Mouse (Mus musculus) cerebellum, adult (tissue): ENCODE results near the gene Fosb.

Experiments
- ATAC-seq: cut with Nextera tagmentation; 2 replicates; pipeline ENCODE4 v1.9.2; 2017; ENCODE audit warnings: mild to moderate bottlenecking, moderate library complexity, mixed read lengths; ENCODE audit not compliant: insufficient number of reproducible peaks, low FRiP score, low TSS enrichment

Gene Fosb

DNA sequence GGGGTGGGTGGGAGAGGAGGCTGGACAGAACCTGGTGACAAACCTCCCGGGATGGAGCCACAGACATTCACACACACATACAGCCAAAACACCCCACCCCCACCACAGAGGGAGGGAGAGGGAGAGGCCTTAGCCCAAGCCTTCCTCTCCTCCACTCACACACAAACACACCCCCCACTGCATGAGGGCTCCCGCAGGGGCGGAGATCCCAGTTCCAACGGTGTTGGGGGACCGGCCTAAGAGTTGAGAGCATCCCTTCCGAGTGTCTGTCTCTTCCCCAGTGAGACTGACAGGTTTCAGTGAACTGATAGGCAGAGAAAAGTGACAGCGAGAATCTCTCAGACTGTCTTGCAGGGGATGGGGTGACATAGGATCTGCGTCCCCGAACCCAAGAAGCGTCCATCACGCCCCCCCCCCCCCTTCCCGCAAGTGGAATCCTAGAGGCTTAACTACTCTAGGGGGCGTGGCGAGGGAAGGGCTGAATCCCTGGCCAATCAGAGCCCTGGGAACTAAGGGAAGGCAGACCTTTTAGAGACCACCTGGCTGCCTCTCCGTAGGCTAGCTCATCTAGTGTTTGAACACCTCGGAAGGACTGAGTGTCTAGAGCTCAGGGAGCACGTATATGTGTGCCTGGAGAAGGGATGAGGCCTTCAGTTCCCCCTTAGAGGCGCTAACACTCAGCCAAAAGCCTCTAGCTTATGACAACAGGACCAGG lies 2.0 kb downstream of the Fosb start:
- peak; percentile 42; the same call in 1 of the 2 replicates for ATAC-seq

DNA sequence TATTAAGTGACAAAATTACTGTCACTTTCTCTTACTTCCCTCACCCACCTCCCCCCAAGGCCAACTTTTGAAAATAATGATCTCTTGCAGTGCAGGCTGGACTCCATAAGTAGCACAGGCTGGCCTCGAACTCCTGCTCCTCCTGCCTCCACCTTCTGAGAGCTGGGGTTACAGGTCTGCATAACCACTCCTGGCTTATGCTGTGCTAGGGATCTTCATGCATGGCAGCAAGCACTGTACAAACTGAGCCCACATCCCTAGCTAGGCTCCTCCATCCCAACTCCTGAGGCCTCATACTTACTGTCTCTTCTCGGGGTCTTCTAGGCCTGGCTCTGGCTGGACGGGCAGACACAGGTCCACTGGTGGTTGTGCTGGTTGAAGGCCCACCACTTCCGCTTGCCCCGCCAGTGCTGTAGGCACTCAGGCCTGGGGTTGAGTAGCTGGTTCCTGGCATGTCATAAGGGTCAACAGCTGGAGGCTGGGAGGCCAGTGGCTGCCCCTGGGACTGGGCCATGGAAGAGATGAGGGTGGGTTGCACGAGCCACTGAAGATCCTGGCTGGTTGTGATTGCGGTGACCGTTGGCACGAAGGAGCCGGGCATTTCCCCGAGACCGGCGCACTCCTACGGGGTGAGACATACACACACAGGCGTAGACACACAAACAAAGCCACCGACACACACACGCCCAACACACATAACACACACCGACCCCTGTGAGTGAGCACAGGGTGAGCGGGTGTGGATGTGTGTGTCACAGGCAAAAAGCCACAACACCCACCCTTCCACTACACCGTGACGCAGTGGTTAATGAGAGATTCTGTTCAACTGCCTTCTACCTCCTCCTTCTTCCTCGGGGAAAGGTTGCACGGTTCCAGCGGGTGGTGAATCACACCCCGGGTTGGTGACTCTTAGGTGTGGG lies 2.8 kb downstream of the Fosb start:
- ATAC-seq, result no peak

DNA sequence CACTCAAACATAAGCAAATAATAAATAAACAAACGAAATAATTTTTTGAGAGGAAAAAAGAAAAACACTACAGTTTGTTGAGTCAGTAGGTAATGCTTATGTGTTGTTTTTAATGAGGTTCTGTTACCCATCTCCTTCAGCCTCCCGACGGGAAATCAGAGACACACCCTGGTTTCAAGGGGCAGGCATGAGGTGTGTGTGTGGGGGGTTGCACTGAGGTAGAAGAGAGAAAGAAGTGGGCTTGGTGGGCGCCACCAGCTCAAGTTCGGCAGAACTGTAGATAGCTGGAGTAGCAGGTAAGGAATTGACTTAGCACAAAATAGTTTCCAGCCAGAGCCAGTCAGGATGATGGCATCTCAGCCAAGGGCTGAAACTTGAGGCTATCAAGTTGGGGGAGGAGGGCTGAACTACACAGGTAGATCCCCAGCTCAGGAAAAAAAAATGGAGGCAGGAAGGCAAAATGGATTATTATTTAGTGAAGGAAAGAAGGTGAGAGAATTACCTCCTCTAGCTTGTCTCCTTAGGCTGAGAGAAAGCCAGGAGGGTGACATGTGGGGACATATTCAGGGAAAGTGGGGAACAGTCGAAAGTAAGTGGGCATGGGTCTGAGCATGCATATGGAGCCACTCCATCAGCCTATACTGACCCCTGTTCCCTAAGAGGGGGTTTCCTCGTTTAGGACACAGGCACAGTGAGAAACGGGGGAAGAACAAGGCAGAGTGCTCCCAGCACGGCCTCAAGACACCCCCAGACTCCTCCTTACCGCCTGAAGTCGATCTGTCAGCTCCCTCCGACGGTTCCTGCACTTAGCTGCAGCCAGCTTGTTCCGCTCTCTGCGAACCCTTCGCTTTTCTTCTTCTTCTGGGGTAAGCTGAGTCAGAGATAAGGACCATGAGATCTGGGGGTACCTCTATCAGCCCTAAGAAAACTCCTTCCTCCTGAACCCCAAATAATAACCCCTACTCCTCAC lies 3.8 kb downstream of the Fosb start:
- no peak for ATAC-seq

DNA sequence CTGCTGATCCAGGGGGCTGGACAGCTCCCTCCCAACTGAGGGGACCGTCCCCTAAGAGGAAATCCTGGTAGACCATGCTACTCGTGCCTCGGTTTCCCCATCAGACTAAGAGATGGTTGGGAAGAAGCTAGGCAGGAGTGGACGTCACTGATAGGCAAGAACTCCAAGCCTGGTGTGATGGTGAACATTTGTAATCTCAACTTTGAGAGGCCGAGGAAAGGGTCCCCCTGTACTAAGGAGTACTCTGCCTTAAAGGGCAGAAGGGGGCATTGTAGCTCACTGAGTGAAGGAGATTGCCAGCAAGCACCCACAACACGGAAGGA lies 4.5 kb downstream of the Fosb start:
- no peak for ATAC-seq

GRCm38 (mm10) chr7:19304501-19305412 lies 5.1 kb downstream of the Fosb start:
- ATAC-seq, result no peak

- ATAC-seq, result no peak
These were observed 6.1 kb downstream of the Fosb start for GRCm38 (mm10) chr7:19303770-19304169.

- ATAC-seq, result no peak
These were observed 6.9 kb downstream of the Fosb start for GRCm38 (mm10) chr7:19303046-19303305.

GRCm38 (mm10) chr7:19302264-19303045 lies 7.4 kb downstream of the Fosb start:
- ATAC-seq, result no peak

DNA sequence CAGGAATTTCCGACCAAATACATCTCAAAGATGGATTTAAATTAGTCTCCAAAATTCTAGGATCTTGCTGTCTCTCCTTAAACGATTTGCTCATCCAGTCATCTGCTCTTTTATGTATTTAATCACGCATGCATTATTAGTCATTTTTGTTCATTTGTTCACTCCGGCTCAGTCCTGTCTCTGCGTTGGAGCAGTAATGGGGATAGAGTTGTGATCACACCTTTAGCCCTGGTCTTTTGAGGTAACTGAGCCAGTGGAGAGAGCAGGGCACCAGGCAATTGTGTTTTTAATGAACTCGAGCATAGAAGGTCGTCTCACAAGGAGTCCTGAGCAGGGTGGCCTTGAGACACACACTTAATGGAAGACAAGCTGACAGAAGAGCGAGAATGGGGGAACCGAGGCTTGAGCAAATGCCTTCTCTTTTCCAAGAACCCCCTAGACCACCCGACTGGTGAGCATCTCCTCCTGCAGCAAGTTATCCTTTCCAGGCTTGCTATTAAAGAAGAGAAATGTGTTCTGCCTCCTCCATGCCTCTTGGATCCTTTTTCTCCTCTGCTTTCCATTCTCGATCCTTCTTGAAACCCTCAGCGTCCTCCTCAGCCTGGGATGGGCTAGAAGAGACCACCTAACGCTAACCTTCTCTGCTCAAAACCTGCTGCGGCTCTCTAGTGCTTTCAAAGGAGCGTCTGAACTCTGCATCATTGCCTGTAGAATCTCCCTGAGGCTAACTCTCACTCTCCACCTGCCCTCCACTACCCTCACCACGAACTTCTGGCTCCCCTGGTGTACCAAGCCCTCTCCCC lies 8.2 kb downstream of the Fosb start:
- no peak for ATAC-seq

- ATAC-seq, result peak; percentile 77; the same call in 1 of the 2 replicates
These were observed 9.1 kb downstream of the Fosb start for GRCm38 (mm10) chr7:19300501-19301421.

- ATAC-seq, result no peak
These were observed 10.7 kb downstream of the Fosb start for GRCm38 (mm10) chr7:19299194-19299593.

GRCm38 (mm10) chr7:19297794-19298193 lies 12.1 kb downstream of the Fosb start:
- no peak for ATAC-seq

GRCm38 (mm10) chr7:19297034-19297433 lies 12.8 kb downstream of the Fosb start:
- ATAC-seq, result no peak

DNA sequence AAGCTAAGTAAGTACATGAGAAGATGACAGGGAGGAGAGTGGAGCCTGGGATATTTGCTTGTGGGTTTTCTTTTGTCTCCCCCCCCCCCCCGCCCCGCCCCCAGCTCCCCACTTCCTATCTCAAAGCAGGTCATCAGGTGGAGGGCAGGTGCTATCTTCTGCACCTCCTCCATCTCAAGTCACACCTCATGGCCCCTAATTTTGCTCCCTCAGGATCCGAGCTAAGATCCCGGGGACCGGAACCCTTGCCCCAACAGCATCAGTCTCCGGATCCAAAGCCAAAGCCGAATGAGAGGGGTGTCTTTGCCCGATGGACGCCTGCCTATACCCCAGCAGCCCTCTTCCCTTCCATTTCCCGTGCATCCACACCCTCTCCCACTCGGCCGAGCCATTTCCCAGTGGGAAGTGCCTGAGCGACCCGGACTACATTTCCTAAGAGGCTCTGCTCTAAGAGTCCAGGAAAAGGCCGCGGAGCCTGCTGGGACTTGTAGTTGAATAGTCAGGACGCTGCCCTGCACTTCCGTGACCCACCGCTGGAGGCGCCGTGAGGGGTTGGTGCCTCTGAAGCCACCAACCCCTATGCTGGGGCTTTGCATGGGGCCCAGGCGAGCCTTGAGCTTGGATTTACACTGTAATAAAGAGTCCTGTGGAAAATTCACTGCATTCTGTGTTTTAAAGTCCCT lies 14.2 kb downstream of the Fosb start:
- ATAC-seq, result peak; percentile 86

GRCm38 (mm10) chr7:19290969-19291596 lies 18.8 kb downstream of the Fosb start:
- ATAC-seq, result no peak

DNA sequence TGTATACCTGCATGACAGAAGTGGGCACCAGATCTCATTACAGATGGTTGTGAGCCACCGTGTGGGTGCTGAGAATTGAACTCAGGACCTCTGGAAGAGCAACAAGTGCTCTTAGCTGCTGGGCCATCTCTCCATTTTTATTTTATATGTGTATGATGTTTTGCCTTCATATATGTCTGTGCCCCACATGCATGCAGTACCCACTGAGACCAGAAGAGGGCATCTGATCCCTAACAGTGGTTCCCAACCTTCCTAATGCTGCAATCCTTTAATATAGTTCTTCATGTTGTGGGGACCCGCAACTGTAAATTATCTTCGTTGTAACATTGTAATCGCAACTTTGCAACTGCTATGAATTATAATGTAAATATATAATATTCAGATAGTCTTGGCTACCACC lies 25.1 kb downstream of the Fosb start:
- no peak for ATAC-seq
